Mouse (Mus musculus) embryonic facial prominence, embryonic 15.5 days (tissue): ENCODE data around the gene Rtp4. TPM values are rescaled to one million over a fixed set of nuclear protein-coding genes. Genes with fewer than 3 reads are reported as not detected.
A peak's percentile ranks its signal among the peaks of the same experiment; 100 is the strongest.

Source experiments
- ATAC-seq: fragments of 200-750 bp; cut with Nextera tagmentation; 2 replicates; pipeline ENCODE4 v1.8.0; 2017; ENCODE audit warnings: low read depth, moderate TSS enrichment; ENCODE audit not compliant: insufficient number of reproducible peaks, low FRiP score, low TSS enrichment
- H3K27ac ChIP-seq: fragments of 300-500 bp; sonication (generic); replicated peaks from 2 replicates; pipeline ENCODE4 v1.5.1; 2015; ENCODE audit warnings: mild to moderate bottlenecking, inconsistent platforms
- H3K27me3 ChIP-seq: fragments of 300-500 bp; sonication (generic); 2 replicates; pipeline ENCODE4 v1.6.1; 2015; ENCODE audit warnings: inconsistent platforms
- H3K36me3 ChIP-seq: fragments of 300-500 bp; sonication (generic); 2 replicates; pipeline ENCODE4 v1.6.1; 2015; ENCODE audit warnings: mild to moderate bottlenecking, inconsistent platforms
- H3K4me1 ChIP-seq: fragments of 300-500 bp; sonication (generic); 2 replicates; pipeline ENCODE4 v1.6.1; 2015; ENCODE audit warnings: inconsistent platforms
- H3K4me2 ChIP-seq: fragments of 300-500 bp; sonication (generic); replicated peaks from 2 replicates; pipeline ENCODE4 v1.6.1; 2015; ENCODE audit warnings: mild to moderate bottlenecking, inconsistent platforms
- H3K4me3 ChIP-seq: fragments of 300-500 bp; sonication (generic); replicated peaks from 2 replicates; pipeline ENCODE4 v1.5.1; 2015; ENCODE audit warnings: mild to moderate bottlenecking, inconsistent platforms
- H3K9ac ChIP-seq: fragments of 300-500 bp; sonication (generic); 2 replicates; pipeline ENCODE4 v1.6.1; 2015; ENCODE audit warnings: inconsistent platforms
- H3K9me3 ChIP-seq: fragments of 300-500 bp; sonication (generic); replicated peaks from 2 replicates; pipeline ENCODE4 v1.6.1; 2016; ENCODE audit warnings: inconsistent platforms
- WGBS: fragments of 180-500 bp; shearing (Covaris S2); methylation state at CpG from one replicate; pipeline ENCODE4 v1.1.7; 2015; 5-methylcytosine and 5-hydroxymethylcytosine counted together
- polyA plus RNA-seq: library from polyadenylated mRNA; unstranded; fragments of >200 nt; fragmentation: Nextera tagmentation; extraction: Ambion mirVana; gene quantifications from 2 replicates; pipeline ENCODE4 v1.2.1, GENCODE M21; 2015

The Rtp4 gene
- polyA plus RNA-seq, result 9.3 and 9.8 TPM in 2 replicates

- Histone ChIP-seq H3K4me2 (peak within 1 kb of the TSS; percentile 52), H3K27ac (peak within 1 kb of the TSS; percentile 61), H3K9me3 (no peaks in the 10 kb centered on the region), H3K9ac (no peak within 1 kb of the TSS), H3K36me3 (no peaks in the 10 kb centered on the region), H3K4me1 (peaks cover 55% of the 10 kb centered on the region), H3K4me3 (peak within 1 kb of the TSS; percentile 36), H3K27me3 (no peaks in the 10 kb centered on the region)
- WGBS, result under 1% methylated on average over 12 of the region's 12 CpGs
- ATAC-seq, result peak; percentile 34; the same call in 1 of the 2 replicates
Measured at GRCm38 (mm10) chr16:23520235-23520871, at the start of gene Rtp4, which contains the start of gene Masp1. Rtp4 (plus strand) TSS chr16:23520291. Masp1 (minus strand) TSS chr16:23520815.

GRCm38 (mm10) chr16:23471551-23471950 is 48.5 kb upstream of the Rtp4 start:
- no peak overlapping the region for H3K4me2 ChIP-seq
- no peaks in the 10 kb centered on the region for H3K36me3 ChIP-seq
- H3K4me3 ChIP-seq, result no peak overlapping the region
- 88% methylated on average over 6 of the region's 6 CpGs for WGBS
- H3K9me3 ChIP-seq, result no peaks in the 10 kb centered on the region
- no peak for ATAC-seq
- no peak overlapping the region for H3K27ac ChIP-seq
- no peak overlapping the region for H3K9ac ChIP-seq
- no peaks in the 10 kb centered on the region for H3K27me3 ChIP-seq
- H3K4me1 ChIP-seq, result no peaks in the 10 kb centered on the region

- Histone ChIP-seq H3K4me2 (no peak overlapping the region), H3K27me3 (no peaks in the 10 kb centered on the region)
- WGBS, result 52% methylated on average over 3 of the region's 3 CpGs
Measured at GRCm38 (mm10) chr16:23472046-23472445, 48.0 kb upstream of the Rtp4 start.

GRCm38 (mm10) chr16:23475651-23476050 is 44.4 kb upstream of the Rtp4 start:
- Histone ChIP-seq H3K27me3 (no peaks in the 10 kb centered on the region), H3K27ac (no peak overlapping the region), H3K9ac (no peak overlapping the region), H3K9me3 (no peaks in the 10 kb centered on the region), H3K4me1 (no peaks in the 10 kb centered on the region; the same call in 1 of the 2 replicates), H3K4me2 (no peak overlapping the region), H3K36me3 (no peaks in the 10 kb centered on the region), H3K4me3 (no peak overlapping the region)
- WGBS, result 78% methylated on average over 4 of the region's 4 CpGs
- no peak for ATAC-seq

More at GRCm38 (mm10) chr16:23472046-23472445, 48.0 kb upstream of the Rtp4 start:
- Histone ChIP-seq H3K4me3 (no peak overlapping the region), H3K9me3 (no peaks in the 10 kb centered on the region), H3K4me1 (no peaks in the 10 kb centered on the region; the same call in 1 of the 2 replicates), H3K36me3 (no peaks in the 10 kb centered on the region), H3K9ac (no peak overlapping the region), H3K27ac (no peak overlapping the region)
- ATAC-seq, result no peak

GRCm38 (mm10) chr16:23476598-23476997 is 43.5 kb upstream of the Rtp4 start:
- no peak overlapping the region for H3K4me2 ChIP-seq
- H3K4me3 ChIP-seq, result no peak overlapping the region
- ATAC-seq, result no peak
- H3K9me3 ChIP-seq, result no peaks in the 10 kb centered on the region
- no peaks in the 10 kb centered on the region; the same call in 1 of the 2 replicates for H3K4me1 ChIP-seq
- H3K27me3 ChIP-seq, result no peaks in the 10 kb centered on the region
- no peaks in the 10 kb centered on the region for H3K36me3 ChIP-seq
- no peak overlapping the region for H3K27ac ChIP-seq
- no peak overlapping the region for H3K9ac ChIP-seq

- Histone ChIP-seq H3K27me3 (no peaks in the 10 kb centered on the region), H3K9me3 (no peaks in the 10 kb centered on the region), H3K27ac (no peak overlapping the region), H3K36me3 (no peaks in the 10 kb centered on the region), H3K4me2 (no peak overlapping the region), H3K9ac (no peak overlapping the region), H3K4me1 (no peaks in the 10 kb centered on the region; the same call in 1 of the 2 replicates), H3K4me3 (no peak overlapping the region)
- WGBS, result 59% methylated on average over 7 of the region's 7 CpGs
- no peak for ATAC-seq
Measured at GRCm38 (mm10) chr16:23479872-23480603, 40.1 kb upstream of the Rtp4 start.

- H3K9me3 ChIP-seq, result no peaks in the 10 kb centered on the region
- H3K36me3 ChIP-seq, result no peaks in the 10 kb centered on the region
- ATAC-seq, result no peak
- no peaks in the 10 kb centered on the region for H3K4me1 ChIP-seq
- H3K4me2 ChIP-seq, result no peak overlapping the region
- no peak overlapping the region for H3K9ac ChIP-seq
- H3K27me3 ChIP-seq, result no peaks in the 10 kb centered on the region
- H3K27ac ChIP-seq, result no peak overlapping the region
- WGBS, result 76% methylated on average over 3 of the region's 3 CpGs
- no peak overlapping the region for H3K4me3 ChIP-seq
Measured at GRCm38 (mm10) chr16:23482218-23482617, 37.9 kb upstream of the Rtp4 start.

- Histone ChIP-seq H3K27me3 (no peaks in the 10 kb centered on the region), H3K4me1 (no peaks in the 10 kb centered on the region), H3K27ac (no peak overlapping the region), H3K9ac (no peak overlapping the region), H3K9me3 (no peaks in the 10 kb centered on the region), H3K36me3 (no peaks in the 10 kb centered on the region), H3K4me3 (no peak overlapping the region), H3K4me2 (no peak overlapping the region)
- no peak for ATAC-seq
- WGBS, result 93% methylated on average over 12 of the region's 12 CpGs
Measured at GRCm38 (mm10) chr16:23482846-23483245, 37.2 kb upstream of the Rtp4 start.

- Histone ChIP-seq H3K9me3 (no peaks in the 10 kb centered on the region), H3K36me3 (no peaks in the 10 kb centered on the region)
- WGBS, result 76% methylated on average over 10 of the region's 10 CpGs
Measured at GRCm38 (mm10) chr16:23483292-23483691, 36.8 kb upstream of the Rtp4 start.

GRCm38 (mm10) chr16:23492783-23493182 is 27.3 kb upstream of the Rtp4 start:
- 53% methylated on average over 4 of the region's 4 CpGs for WGBS

More at GRCm38 (mm10) chr16:23483292-23483691, 36.8 kb upstream of the Rtp4 start:
- ATAC-seq, result no peak
- Histone ChIP-seq H3K9ac (no peak overlapping the region), H3K27ac (no peak overlapping the region), H3K4me2 (no peak overlapping the region), H3K4me3 (no peak overlapping the region), H3K4me1 (no peaks in the 10 kb centered on the region), H3K27me3 (no peaks in the 10 kb centered on the region)

GRCm38 (mm10) chr16:23496245-23496924 is 23.7 kb upstream of the Rtp4 start:
- Histone ChIP-seq H3K9me3 (no peaks in the 10 kb centered on the region), H3K27me3 (no peaks in the 10 kb centered on the region), H3K4me1 (no peaks in the 10 kb centered on the region), H3K9ac (no peak overlapping the region), H3K36me3 (no peaks in the 10 kb centered on the region), H3K4me3 (no peak overlapping the region), H3K4me2 (no peak overlapping the region), H3K27ac (no peak overlapping the region)
- WGBS, result 45% methylated on average over 8 of the region's 8 CpGs
- ATAC-seq, result no peak

More at GRCm38 (mm10) chr16:23492783-23493182, 27.3 kb upstream of the Rtp4 start:
- Histone ChIP-seq H3K27ac (no peak overlapping the region), H3K4me2 (no peak overlapping the region), H3K36me3 (no peaks in the 10 kb centered on the region), H3K9me3 (no peaks in the 10 kb centered on the region), H3K27me3 (no peaks in the 10 kb centered on the region), H3K9ac (no peak overlapping the region), H3K4me3 (no peak overlapping the region), H3K4me1 (no peaks in the 10 kb centered on the region)
- ATAC-seq, result no peak
